Mouse (Mus musculus) layer of hippocampus, adult 18-20 months (tissue): ENCODE data around the gene Tspan17. TPM values are rescaled to one million over a fixed set of nuclear protein-coding genes. Genes with fewer than 3 reads are reported as not detected.

ENCODE experiments used
- DNase-seq, 2 experiments: peaks; one replicate each; pipeline ENCODE4 v3.0.0; 2022; ENCODE audit warnings: low spot score in 2 of 2
- long read RNA-seq: library from polyadenylated mRNA; stranded (forward); transcript quantifications from one replicate; pipeline ENCODE4 v2.0.0, GENCODE M21; 2021
- total RNA-seq, 2 experiments: library from RNA; stranded (reverse); gene quantifications; 2 replicates each; pipeline ENCODE4 v1.2.3; 2021

Gene Tspan17
- 10 to 100 TPM; 75.8 to 78.0 TPM for total RNA-seq
- long read RNA-seq, transcript Tspan17-201 (8 exons, 1,585 nt), result major isoform, 24 of 78 reads
- long read RNA-seq, partial matches to known transcripts, result 5 of 78 reads
- long read RNA-seq, other reads (novel, unspliced or antisense), result 49 of 78 reads

DNA sequence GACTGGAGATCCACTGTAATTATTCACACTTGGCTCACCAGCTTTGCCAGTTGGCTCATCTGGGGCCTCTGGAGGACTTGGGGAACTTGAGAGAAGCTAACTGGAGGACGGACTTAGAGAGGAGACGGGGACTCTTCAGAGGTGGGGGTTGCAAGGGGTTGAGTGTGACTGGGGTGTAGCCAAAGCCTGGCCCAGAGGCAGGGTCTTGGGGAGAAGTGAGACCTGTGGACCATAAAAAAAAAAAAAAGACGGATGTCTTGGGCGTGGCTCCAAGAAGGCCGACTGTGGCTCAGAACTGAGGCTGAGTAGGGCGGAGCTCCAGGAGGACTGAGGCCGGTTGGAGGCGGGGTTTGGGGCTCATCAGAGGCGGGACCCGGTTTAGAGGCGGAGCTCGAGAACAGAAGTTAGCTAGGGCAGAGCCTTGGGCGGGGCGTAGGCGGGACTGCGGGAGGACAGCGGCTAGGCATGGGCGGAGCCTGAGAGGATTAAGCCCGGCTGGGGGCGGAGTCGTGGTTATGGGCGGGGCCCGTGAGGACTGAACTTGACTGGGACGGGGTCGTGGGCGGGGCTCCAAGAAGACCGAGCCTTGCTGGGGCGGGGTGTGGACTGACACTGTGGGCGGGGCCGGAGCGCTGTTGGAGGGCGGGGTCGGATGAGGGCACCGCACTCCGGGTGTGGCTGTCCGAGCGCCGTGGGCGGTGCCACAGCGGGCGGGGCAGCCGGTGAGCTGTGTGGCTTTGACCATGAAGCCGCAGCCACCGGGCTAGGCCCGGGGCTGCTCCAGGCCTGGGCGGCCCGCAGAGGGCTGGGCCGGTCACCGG, at the start of gene Tspan17:
TSS of gene Tspan17 (plus strand) at position 638 of the 821 bp plus-strand sequence.
- DNase-seq, result peak; percentile 94 to 96

DNA sequence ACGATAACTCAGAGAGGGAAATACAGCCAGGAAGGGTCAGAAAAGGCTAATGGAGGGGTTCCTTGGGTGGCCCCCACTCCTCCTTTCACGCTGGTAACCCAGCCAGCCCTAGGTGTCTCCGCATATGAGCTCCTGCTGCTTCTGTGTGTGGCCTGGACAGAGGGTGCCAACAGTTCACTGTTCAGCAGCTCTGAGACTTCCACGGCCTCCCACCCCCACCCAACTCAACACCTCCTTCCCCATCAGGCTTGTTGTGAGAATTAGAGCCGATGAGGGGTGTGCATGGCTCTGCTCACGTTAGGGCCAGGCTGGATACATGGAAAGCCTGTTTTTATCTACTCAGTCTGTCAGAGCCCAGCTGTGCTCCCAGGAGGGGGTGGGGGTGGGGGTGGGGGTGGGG, 43.1 kb upstream of the Tspan17 start:
- DNase-seq, result no peak

DNA sequence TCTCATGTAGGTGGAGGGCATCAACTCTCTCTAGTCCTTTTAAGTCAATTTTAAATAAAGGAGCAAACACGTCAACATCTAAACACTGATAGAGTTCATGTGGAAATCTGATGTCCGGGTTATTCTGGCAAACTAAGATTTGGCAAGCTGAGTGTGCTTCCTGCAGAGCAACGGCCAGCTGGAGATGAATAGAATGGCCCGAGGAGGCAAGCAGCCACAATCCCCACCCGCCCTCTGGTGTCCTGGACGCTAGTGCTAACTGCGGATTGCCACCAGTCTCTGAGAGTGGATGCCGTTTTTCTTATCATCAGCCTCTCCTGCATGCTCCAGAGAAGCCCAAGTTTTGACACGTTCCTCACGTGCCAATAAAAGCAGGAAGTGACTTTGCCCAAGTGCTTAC, 42.3 kb upstream of the Tspan17 start:
- DNase-seq, result no peak

DNA sequence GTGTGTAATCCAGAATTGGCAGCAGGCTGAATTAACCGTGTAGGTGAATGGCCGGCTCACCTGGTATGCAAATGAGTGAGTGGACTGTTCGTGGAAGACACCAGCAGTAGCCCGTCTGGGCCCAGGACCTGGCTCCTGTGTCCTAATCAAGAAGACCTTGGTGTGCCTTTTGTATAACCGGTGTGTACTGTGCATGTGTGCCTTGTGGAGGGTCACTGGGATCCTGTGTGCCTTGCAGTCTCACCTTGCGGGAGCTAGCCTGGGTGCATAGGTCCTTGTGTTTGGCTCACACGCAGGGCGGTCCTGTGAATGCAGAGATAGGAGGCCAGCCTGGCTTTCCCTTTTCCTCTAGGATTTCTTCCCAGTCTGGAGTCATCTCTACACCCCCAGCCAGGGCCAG, 41.0 kb upstream of the Tspan17 start:
- DNase-seq, result no peak

DNA sequence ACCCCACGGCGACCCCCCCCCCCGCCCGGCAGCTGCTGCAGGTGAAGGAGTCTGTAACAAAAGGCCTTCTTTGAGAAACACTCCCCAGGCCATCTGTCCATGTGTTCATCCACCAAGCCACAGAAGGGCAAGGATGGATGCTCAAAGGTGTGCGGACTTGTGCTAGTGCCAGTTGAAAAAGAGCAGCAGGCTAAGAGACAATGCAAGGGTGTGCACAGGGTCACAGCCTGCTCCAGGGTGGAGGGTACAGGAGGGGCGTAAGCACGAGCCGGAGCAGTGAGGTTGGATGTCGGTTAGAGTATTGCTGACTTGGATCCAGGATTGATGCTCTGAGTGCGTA, 40.5 kb upstream of the Tspan17 start:
- no peak for DNase-seq

DNA sequence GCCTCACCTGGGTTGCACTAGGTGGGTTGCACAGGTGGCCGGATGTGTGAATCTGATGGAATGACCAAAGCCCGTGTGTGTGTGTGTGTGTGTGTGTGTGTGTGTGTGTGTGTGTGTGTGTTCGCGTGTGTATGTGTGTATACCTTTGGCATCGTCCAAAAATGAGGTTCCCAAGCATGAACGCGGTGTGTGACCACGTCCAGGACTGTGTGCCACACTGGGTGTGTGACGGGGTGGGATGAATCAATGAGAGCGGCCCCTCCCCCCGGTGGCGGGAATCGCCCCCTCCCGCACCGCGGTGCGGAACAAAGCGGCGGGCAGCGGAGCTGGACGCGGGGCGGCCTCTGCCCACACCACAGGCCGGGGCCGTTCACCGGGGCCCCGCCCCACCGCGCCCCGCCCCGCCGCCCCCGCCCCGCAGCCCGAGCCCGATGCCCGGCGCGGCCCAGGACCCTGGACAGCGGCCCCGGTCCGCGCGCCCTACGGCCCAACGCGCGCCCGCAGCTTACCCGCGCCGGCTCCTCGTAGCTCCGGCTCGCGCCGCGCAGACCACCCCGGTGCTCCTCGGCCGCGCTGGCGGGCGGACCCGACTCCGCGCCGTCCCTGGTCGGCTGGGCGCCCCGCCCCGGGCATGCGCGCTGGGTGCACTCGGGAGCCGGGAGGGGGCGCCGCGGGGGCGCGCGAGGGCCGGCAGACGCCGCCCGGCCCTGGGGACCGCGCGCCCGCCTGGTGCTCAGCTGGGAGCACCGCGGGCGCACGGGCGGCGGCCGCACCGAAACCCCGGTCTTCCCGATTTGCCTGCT, 39.9 kb upstream of the Tspan17 start:
- peak in 1 of 2 experiments; percentile 73 for DNase-seq

DNA sequence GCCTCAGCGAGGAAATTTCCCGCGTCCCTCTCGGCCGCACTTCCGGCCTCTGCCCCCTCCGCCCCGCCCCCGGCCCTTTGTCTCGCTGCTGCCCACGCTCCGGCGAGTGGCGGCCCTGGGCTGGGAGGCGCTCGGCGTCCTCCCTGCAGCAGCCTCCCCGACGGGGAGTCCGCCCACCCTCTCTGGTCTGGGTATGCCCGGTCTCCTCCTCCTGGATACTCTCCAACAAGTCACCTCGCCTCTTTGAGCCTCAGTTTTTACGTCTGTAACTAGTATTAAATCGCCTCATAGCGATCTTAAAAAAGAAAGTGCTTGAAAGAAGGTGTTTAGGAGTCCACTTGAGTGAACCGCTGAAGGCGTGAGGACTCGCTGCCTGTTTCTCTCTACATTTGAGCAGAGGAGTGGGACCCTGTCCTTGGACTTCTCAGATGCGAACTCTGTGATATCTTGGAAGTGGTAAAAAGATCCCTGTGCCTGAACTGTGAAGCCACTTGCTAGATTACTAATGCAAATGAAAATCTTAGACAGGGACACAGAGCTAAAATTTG, 39.2 kb upstream of the Tspan17 start, which contains the start of gene Gprin1:
TSS of gene Gprin1 (minus strand) at position 11 of the 548 bp plus-strand sequence.
- no peak for DNase-seq

DNA sequence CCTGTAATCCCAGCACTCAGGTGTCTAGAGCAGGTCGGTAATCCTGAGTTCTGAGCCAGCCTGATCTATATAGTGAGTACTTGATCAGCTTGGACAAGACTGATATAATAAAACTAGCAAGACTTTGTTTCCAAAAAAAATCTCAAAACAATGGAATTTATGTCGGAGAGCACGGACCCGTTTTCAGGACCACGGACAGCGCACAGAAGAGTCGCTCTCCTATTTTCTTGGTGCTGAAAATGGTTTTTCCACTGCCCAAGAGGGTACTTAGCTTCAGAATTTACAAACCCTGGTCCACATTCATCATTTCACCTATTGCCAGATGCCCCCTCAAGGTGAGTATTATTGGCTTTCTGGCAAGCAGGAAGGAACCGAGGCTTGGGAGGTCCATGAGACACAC, 38.5 kb upstream of the Tspan17 start:
- DNase-seq, result no peak

DNA sequence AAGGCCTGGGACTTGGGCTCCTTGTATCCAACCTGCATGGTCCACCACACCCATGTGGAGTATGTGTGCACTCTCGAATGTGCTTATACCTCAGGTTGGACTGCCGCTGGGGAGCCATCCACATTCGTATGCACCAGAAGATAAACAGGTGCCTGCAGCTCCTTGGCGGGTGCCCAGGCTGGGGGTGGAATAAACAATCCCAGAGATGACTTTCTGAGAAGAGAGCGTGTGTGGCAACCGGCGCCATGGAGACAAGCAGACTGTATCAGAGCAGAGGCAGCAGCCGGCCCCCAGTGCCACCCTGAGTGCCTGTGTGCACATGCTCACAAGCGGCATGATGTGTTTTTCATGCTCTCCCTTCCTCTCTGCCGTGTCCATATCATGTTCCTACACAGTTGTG, 36.5 kb upstream of the Tspan17 start:
- DNase-seq, result peak; percentile 92 to 97

DNA sequence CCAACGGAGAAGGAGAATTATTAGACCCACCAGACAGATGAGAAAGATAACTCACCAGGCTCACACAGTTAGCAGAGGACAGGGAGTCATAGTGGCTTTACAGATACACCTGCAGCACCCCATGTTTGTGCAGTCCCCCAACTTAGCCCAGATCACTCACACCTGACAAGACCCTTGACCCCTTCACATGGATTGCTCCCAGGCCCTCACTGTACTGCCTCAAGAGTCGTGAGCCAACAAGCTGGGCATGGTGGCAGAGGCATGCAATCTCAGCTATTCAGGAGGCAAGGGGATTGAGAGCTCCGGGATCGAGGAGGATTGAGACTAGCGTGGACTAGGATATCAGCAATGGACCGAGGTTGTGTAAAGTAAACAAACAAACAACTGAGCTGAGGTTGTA, 35.4 kb upstream of the Tspan17 start:
- DNase-seq, result no peak

DNA sequence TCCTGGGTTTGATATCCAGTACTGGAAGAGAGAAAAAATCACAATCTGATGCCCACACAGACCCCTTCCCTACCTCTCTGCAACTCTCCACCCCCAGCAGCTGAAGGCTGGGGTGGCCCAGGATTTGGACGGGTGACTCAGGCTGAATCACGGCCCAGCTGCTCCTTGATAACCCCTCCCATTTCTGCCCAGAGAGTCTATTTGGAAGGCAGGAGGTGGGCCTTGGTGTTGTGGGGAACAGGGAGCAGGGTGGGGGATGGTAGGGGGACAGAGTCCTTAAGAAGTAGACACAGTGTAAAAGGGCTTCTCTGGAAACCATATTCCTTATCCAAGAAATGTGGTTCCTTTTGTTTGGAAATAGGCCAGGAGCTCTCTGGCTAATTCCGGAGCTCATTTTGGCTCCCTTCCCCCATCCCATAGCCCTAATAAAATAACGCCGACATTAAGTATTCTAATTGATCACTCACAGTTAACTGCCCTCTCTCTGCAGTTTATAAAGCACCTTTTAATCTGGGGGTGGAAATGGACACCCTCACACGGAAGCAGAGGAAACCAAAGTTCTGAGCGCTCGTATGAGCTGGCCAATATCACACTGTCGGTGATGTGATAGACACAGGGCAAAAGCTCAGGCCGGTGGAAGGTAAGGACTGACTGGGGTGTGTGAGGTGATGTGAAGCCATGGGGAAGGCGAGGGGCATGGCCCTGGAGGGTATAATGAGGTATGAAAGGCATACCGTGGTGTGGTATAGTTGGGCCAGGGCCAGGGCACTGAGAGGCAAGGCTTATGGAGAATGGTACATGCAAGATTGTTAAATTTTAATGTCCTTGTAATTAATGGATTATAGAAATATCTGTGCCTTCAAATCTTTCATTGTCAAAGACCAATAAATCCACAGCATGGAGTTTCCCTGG, 34.8 kb upstream of the Tspan17 start:
- no peak for DNase-seq

DNA sequence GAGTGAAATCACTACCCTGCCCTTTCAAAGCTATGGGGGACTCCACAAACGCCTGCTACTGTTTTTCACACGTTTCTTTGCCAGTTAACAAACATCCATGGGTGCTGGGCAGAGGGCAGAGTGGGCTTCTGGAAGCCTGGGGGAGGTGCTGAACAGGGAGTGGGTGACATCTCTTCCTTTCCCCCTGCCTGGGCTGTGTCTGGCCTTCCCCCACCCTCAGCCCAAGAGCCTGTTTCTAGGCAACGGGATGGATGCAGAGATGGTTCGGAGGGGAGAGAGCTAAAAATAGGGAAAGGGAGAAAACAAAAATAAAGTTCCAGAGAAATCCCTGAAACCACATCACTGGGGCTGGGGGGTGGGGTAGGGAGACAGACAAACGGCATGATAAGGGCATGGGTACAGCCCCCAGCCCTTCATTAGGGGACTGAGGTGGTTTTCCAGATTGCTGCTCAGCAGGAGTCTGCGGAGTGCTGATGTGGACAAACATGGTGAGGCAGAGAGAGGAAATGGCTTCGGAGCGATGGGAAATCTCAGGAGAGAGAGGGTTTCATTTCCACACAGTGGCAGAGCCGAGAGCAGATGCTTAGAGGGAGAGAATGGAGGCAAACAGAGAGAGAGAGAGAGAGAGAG, 33.9 kb upstream of the Tspan17 start:
- no peak for DNase-seq

DNA sequence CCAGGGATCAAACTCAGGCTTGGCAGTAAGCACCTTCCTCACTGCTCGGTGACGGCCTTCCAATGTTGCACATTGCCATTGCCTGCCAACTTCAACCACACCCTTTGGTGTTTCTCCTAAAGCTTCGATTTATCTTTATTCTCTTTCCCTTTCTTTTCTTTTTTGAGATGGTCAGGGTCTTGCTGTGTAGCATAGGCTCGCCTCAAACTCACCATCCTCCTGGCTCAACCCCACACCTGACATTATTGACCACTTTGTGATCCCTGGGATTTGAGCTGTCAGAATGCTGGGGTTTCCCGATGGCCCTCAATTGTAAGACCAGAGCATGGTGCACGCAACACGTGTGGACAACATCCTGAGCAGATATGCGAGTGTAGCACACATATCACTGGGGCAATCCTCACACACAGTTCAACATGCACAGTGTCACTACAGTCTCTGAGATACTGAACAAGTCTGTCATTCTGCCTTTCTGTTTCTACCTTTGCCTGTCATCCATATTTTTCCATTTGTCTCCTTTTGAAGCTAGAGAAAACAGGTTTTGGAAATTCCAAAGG, 32.9 kb upstream of the Tspan17 start:
- DNase-seq, result no peak

DNA sequence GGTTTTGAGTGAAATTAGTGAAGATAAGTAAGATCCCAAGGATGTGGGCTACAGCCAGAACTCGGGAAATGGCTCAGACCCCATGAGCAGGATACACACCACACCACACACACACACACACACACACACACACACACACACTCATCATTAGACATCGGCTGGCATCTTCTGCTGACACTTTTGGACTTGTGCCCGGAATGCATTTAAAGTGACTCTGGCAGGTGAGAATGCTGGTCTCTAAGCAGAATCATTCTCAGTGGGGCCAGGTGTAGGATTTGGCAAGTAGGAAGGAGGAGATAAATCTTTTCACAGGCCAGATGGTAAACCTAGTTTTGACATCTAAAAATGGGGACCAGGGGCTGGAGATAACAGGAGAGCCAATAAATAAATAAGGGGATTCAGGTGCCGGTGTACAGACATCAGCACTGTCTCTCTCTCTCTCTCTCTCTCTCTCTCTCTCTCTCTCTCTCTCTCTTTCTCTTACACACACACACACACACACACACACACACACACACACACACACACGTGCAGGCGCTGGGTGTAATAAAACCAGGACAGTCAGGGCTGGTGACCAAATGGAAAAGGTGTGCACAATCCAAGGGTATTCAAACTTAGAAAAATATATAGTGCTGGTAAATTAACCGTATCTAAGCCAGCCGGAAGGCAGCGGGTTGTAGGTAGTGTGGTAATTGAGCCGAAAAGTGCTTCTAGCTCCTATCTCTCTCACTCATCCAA, 31.9 kb upstream of the Tspan17 start:
- DNase-seq, result no peak

DNA sequence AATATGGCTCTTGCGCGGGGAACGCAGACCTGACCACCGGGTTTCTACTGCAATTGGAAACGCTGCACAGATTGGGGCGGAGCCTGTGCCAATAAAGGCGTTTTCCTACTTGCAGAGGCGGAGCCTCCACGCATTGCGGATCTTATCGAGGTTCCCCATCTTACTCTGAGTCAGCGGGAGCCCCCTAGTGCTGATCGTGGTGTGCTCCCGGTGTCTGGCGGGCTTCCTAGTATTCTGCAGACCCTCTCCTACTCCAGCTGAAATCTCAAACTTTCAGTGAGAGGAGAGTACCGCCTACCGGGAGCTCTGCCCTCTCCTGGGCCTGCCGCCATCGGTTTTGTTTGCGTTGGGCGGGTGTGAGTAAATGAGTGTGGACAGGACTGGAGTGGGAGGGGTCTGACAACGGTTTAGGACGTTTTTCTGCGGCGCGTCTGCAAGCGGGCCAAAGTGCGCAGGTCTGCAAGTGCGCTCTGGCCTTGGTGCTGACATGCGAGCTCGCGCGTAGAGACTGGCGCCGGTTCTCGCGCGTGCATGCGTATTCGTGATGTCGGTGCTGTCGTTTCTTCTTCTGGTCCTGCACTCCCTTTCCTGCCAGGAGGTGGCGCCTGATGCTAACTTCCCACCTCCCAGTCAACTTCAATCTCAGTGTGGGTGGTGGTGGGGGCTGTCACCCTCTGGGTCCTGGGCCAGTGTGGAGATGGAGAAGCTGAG, 31.0 kb upstream of the Tspan17 start:
- peak; percentile 89 to 95 for DNase-seq

DNA sequence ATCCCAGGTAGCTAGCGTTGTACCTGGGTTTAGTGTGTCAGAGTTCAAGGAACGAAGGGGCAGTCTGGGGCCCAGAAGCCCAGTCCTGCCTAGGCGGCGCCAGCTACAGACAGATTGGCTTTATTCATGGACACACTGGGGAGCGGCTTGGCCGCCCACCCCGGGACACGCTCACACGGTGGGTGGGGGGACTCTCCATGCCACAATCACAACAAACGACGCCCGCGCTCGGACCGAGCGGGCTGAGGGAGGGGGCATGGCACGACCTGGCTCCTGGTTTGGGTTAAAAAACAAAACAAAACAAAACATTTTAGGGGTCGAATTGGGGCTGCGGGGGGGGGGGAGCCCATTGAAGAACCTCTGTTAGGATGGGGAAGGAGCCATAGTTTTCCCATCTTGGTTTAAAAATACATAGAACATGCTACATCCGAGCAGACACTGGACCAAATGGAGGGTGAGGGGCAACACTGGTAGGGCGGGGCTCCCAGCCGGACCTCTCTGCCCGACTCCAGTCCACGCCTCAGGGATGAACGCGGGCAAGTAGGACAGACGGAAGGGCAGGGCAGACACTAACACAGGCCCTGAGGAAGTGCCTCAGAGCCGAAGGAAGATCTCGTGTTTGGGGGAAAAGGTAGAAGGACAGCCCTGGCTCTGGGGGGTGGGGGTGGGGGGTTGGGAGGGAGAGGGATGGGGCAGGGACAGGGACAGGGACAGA, 30.3 kb upstream of the Tspan17 start:
- no peak for DNase-seq

DNA sequence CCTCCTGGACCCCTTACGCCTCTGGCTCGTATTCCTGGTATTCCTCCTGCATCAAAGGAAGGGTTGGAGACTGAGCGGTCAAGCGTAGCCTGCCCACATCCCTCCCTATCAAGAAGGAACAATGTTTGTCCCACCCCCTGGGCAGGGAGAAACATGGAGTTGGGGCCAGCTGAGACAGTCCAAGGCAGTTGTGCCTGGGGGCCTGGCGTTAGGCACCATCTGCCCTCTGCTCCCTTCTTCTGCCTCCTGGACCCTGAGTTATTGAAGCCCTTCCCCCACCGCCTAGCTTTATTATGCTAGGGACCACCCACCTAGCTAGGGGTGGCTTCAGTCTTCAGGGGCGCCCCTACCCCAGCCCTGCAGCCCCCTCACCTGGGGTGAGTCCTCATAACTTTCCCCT, 29.7 kb upstream of the Tspan17 start:
- no peak for DNase-seq

DNA sequence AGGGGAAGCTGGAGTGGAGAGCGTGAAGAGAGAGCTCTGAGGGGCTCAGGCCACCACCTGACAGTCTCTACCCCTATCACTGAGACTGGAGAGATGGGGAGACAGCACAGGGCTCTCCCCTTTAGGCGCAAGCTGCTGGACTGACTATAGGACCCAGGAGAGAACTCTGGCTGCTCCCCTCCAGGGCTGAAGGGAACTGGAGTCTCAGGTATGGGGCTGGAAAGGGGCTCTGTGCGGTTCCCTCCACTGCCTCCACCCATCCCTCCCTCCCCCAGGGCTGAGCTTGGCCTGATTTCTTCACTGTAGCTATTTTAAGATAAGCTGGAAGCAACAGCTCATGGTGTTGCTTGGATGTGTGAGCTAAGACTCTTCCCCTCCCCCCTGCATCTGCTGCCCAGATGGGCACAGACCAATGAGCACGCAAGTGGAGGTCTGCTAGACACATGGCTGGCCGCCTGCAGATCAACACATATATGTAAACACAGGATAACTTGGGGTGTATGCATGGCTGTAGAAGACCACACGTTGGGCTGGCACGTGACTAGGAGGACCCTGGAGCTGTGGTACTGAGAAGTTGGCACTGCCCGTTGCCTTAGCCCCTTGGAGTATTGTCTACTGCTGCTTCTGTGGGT, 28.9 kb upstream of the Tspan17 start:
- DNase-seq, result peak; percentile 85 to 92
